8 mouse cellular contexts compared by ENCODE assay signal in genomic region chr7:80260625-80261371, GRCm38 (mm10). TPM values are rescaled to one million over a fixed set of nuclear protein-coding genes. Genes with fewer than 3 reads are reported as not detected.
DNase-seq lines count a peak whose midpoint lies in the region; ATAC-seq and TF ChIP-seq lines count a peak whose summit lies in the region.

Gene Ngrn, plus strand, starts transcription at chr7:80261215.

- H3K4me2 ChIP-seq in forebrain, embryonic 16.5 days (ENCODE audit: low read length), result peak within 1 kb of the TSS; percentile 69
- H3K4me2 ChIP-seq in neural tube, embryonic 14.5 days (ENCODE audit: low read depth, low read length), result peak within 1 kb of the TSS; percentile 65

- H3K4me3 ChIP-seq in MEL (ENCODE audit: control insufficient read depth in 1 of 2, insufficient read depth in 1 of 2, low read depth in 2 of 2, low read length in 2 of 2), result peak within 1 kb of the TSS; percentile 55 to 77
- H3K4me3 ChIP-seq in forebrain, embryonic 16.5 days (replicated peaks; ENCODE audit: low read length), result peak within 1 kb of the TSS; percentile 85
- H3K4me3 ChIP-seq in neural tube, embryonic 14.5 days (ENCODE audit: low read depth, low read length), result peak within 1 kb of the TSS; percentile 68

- no peak for TF ChIP-seq RAD21 in MEL (IDR thresholded peaks at IDR 0.05; ENCODE audit: low read depth, low read length)

- ATAC-seq in forebrain, embryonic 16.5 days, result peak; percentile 92
- peak; percentile 91 for ATAC-seq in neural tube, embryonic 14.5 days (ENCODE audit: low read depth)

- H3K27ac ChIP-seq in MEL (ENCODE audit: control insufficient read depth, low read depth, low read length), result peak within 1 kb of the TSS; percentile 58
- peak within 1 kb of the TSS; percentile 65 for H3K27ac ChIP-seq in forebrain, embryonic 16.5 days (ENCODE audit: low read length)
- H3K27ac ChIP-seq in neural tube, embryonic 14.5 days (ENCODE audit: low read depth, low read length), result peak within 1 kb of the TSS; percentile 69

- H3K9me3 ChIP-seq in MEL (replicated peaks; ENCODE audit: insufficient read depth, low read length), result no peaks in the 10 kb centered on the region
- H3K9me3 ChIP-seq in forebrain, embryonic 16.5 days (ENCODE audit: control insufficient read depth, low read length), result no peaks in the 10 kb centered on the region
- H3K9me3 ChIP-seq in neural tube, embryonic 14.5 days (ENCODE audit: control insufficient read depth, low read length), result no peaks in the 10 kb centered on the region

- 0 out of 4 replicates have a peak, but pooled peaks of 1 of the 2 experiments have one; percentile 41 for TF ChIP-seq EP300 in MEL (IDR thresholded peaks at IDR 0.05; ENCODE audit: low read depth in 1 of 2, low read length in 2 of 2)

- TF ChIP-seq POLR2A in MEL (IDR thresholded peaks at IDR 0.05; ENCODE audit: control insufficient read depth in 1 of 2, insufficient read depth in 1 of 2, low read depth in 1 of 2, low read length in 2 of 2, poor library complexity in 1 of 2), result peak; percentile 55 to 87; a peak in 2 of 4 replicates

- H3K9ac ChIP-seq in MEL (ENCODE audit: control insufficient read depth, low read depth, low read length, poor library complexity, severe bottlenecking), result peak within 1 kb of the TSS; percentile 84
- H3K9ac ChIP-seq in forebrain, embryonic 16.5 days (replicated peaks; ENCODE audit: low read depth, low read length), result peak within 1 kb of the TSS; percentile 78
- H3K9ac ChIP-seq in neural tube, embryonic 14.5 days (replicated peaks; ENCODE audit: low read depth, low read length), result peak within 1 kb of the TSS; percentile 69

- TF ChIP-seq CTCF in MEL (IDR thresholded peaks at IDR 0.05 in 2 of 3, conservative IDR thresholded peaks at IDR 0.05 in 1 of 3; ENCODE audit: control insufficient read depth in 1 of 3, insufficient read depth in 1 of 3, low read depth in 2 of 3, low read length in 3 of 3, poor library complexity in 1 of 3, severe bottlenecking in 1 of 3), result no peak

- WGBS in forebrain, embryonic 16.5 days, result 27% methylated on average over 40 of the region's 40 CpGs
- 28% methylated on average over 40 of the region's 40 CpGs for WGBS in neural tube, embryonic 14.5 days

- H3K36me3 ChIP-seq in MEL (ENCODE audit: control insufficient read depth in 1 of 2, insufficient read depth in 2 of 2, low read length in 2 of 2), result peaks cover 6 to 15% of the 10 kb centered on the region in 2 experiments
- H3K36me3 ChIP-seq in forebrain, embryonic 16.5 days (ENCODE audit: control insufficient read depth, insufficient read depth), result peaks cover 15% of the 10 kb centered on the region
- peaks cover 15% of the 10 kb centered on the region for H3K36me3 ChIP-seq in neural tube, embryonic 14.5 days (ENCODE audit: control insufficient read depth, insufficient read depth, low read length)

- peaks cover 19% of the 10 kb centered on the region for H3K79me2 ChIP-seq in MEL (ENCODE audit: control insufficient read depth, insufficient read depth, low read length, poor library complexity)

- DNase-seq in MEL (ENCODE audit: low read depth, low spot score), result peak; percentile 90
- DNase-seq in cerebellum, adult 18-20 months, result peak; percentile 83 to 88
- peak; percentile 76 for DNase-seq in heart, postnatal 25 days (ENCODE audit: low spot score)
- DNase-seq in layer of hippocampus, adult 18-20 months (ENCODE audit: low spot score in 2 of 2), result peak; percentile 76 to 89
- DNase-seq in lung, adult 18-20 months, result peak; percentile 87 to 93
- DNase-seq in testis, postnatal 10 days (ENCODE audit: low spot score), result peak; percentile 88

- peaks cover 4 to 17% of the 10 kb centered on the region in 2 experiments for H3K4me1 ChIP-seq in MEL (ENCODE audit: control insufficient read depth in 1 of 2, insufficient read depth in 2 of 2, low read length in 2 of 2)
- H3K4me1 ChIP-seq in forebrain, embryonic 16.5 days (replicated peaks; ENCODE audit: control insufficient read depth, insufficient read depth, low read length), result peaks cover 16% of the 10 kb centered on the region
- H3K4me1 ChIP-seq in neural tube, embryonic 14.5 days (ENCODE audit: control insufficient read depth, insufficient read depth, low read length), result peaks cover 6% of the 10 kb centered on the region

- intact Hi-C loops in heart, postnatal 25 days (cut with DNase I), result no loop called here

- H3K27me3 ChIP-seq in MEL (ENCODE audit: control insufficient read depth in 1 of 2, insufficient read depth in 2 of 2, low read length in 2 of 2), result no peaks in the 10 kb centered on the region
- peaks cover 23% of the 10 kb centered on the region; the same call in 1 of the 2 replicates for H3K27me3 ChIP-seq in forebrain, embryonic 16.5 days (replicated peaks; ENCODE audit: control insufficient read depth, insufficient read depth, low read length)
- H3K27me3 ChIP-seq in neural tube, embryonic 14.5 days (ENCODE audit: control insufficient read depth, insufficient read depth, low read length), result peaks cover 4% of the 10 kb centered on the region; the same call in 1 of the 2 replicates

TF ChIP-seq in MEL, 35 proteins besides CTCF, POLR2A, EP300 and RAD21:
- no peak for TF ChIP-seq USF2 (IDR thresholded peaks at IDR 0.05; ENCODE audit: borderline replicate concordance in 1 of 2, insufficient read depth in 1 of 2, low read depth in 1 of 2, low read length in 2 of 2)
- TF ChIP-seq ZKSCAN1 (IDR thresholded peaks at IDR 0.05; ENCODE audit: low read depth, low read length), result no peak
- TF ChIP-seq SIN3A (IDR thresholded peaks at IDR 0.05; ENCODE audit: low read length), result peak; percentile 88
- TF ChIP-seq TCF12 (IDR thresholded peaks at IDR 0.05; ENCODE audit: low read depth, low read length), result peak; percentile 56; the same call in 1 of the 2 replicates
- TF ChIP-seq NELFE (IDR thresholded peaks at IDR 0.05; ENCODE audit: low read depth, low read length), result peak; percentile 94
- 0 out of 2 replicates have a peak, but pooled peaks have one; percentile 48 for TF ChIP-seq MEF2A (IDR thresholded peaks at IDR 0.05; ENCODE audit: extremely low read depth, insufficient replicate concordance, low read depth, low read length, poor library complexity, severe bottlenecking)
- TF ChIP-seq TBP (IDR thresholded peaks at IDR 0.05; ENCODE audit: low read depth, low read length), result peak; percentile 79
- peak; percentile 84; the same call in 1 of the 2 replicates for TF ChIP-seq POLR2AphosphoS2 (IDR thresholded peaks at IDR 0.05; ENCODE audit: low read length)
- TF ChIP-seq ZMIZ1 (IDR thresholded peaks at IDR 0.05; ENCODE audit: low read depth, low read length), result peak; percentile 83; the same call in 1 of the 2 replicates
- TF ChIP-seq MAX (IDR thresholded peaks at IDR 0.05; ENCODE audit: low read length), result peak; percentile 29
- TF ChIP-seq MAFK (IDR thresholded peaks at IDR 0.05; ENCODE audit: borderline replicate concordance, low read depth, low read length), result no peak
- peak; percentile 41; the same call in 1 of the 2 replicates for TF ChIP-seq MYC (IDR thresholded peaks at IDR 0.05; ENCODE audit: low read depth, low read length)
- TF ChIP-seq GABPA (IDR thresholded peaks at IDR 0.05; ENCODE audit: low read depth, low read length), result no peak
- no peak for TF ChIP-seq MYB (IDR thresholded peaks at IDR 0.05; ENCODE audit: low read depth, low read length)
- TF ChIP-seq JUND (IDR thresholded peaks at IDR 0.05; ENCODE audit: low read depth, low read length), result no peak
- peak; percentile 51; the same call in 1 of the 2 replicates for TF ChIP-seq RCOR1 (IDR thresholded peaks at IDR 0.05; ENCODE audit: low read depth, low read length)
- peak; percentile 92; the same call in 1 of the 2 replicates for TF ChIP-seq MAZ (IDR thresholded peaks at IDR 0.05; ENCODE audit: low read depth, low read length)
- no peak for TF ChIP-seq BHLHE40 (IDR thresholded peaks at IDR 0.05; ENCODE audit: borderline replicate concordance, low read depth, low read length)
- TF ChIP-seq HCFC1 (IDR thresholded peaks at IDR 0.05; ENCODE audit: low read depth, low read length), result peak; percentile 92
- 0 out of 2 replicates have a peak, but pooled peaks have one; percentile 21 for TF ChIP-seq ETS1 (IDR thresholded peaks at IDR 0.05; ENCODE audit: low read depth, low read length)
- no peak for TF ChIP-seq TAL1 (IDR thresholded peaks at IDR 0.05; ENCODE audit: low read length)
- peak; percentile 82; the same call in 1 of the 2 replicates for TF ChIP-seq MXI1 (IDR thresholded peaks at IDR 0.05; ENCODE audit: low read depth, low read length)
- no peak for TF ChIP-seq ZNF384 (IDR thresholded peaks at IDR 0.05; ENCODE audit: low read depth, low read length)
- no peak; the same call in 1 of the 2 replicates for TF ChIP-seq ZC3H11A (IDR thresholded peaks at IDR 0.05; ENCODE audit: low read depth, low read length)
- 0 out of 2 replicates have a peak, but pooled peaks have one; percentile 7 for TF ChIP-seq USF1 (IDR thresholded peaks at IDR 0.05; ENCODE audit: low read depth, low read length)
- TF ChIP-seq ELF1 (IDR thresholded peaks at IDR 0.05; ENCODE audit: low read depth, low read length), result peak; percentile 96
- peak; percentile 79 for TF ChIP-seq KAT2A (conservative IDR thresholded peaks at IDR 0.05; ENCODE audit: low read depth, low read length)
TF ChIP-seq in MEL: peak in this region for 17.

RNA-seq across cellular contexts. Expression of gene Ngrn, which starts in this region (rescaled TPM):
- 42.8 and 48.0 TPM in 2 replicates for total RNA-seq in MEL (2012; rRNA removed)
- polyA plus RNA-seq in MEL (2012; ENCODE audit: insufficient read depth in 1 of 2, insufficient read length in 2 of 2, low read depth in 1 of 2, low replicate concordance in 2 of 2, missing spikeins in 1 of 2), result 10 to 100 TPM in 1 of 2 experiments, not detected in 1; 37.2 TPM
- polyA plus RNA-seq in forebrain, embryonic 16.5 days (2015; fragmentation: Nextera tagmentation; extraction: Ambion mirVana), result 66.9 and 67.9 TPM in 2 replicates
- 10 to 100 TPM; 25.1 to 27.1 TPM for total RNA-seq in heart, postnatal 25 days (2021)
- 10 to 100 TPM; 44.3 to 44.6 TPM for total RNA-seq in layer of hippocampus, adult 18-20 months (2021)
- polyA plus RNA-seq in neural tube, embryonic 14.5 days (2014; fragmentation: Nextera tagmentation; extraction: Ambion mirVana), result 66.2 and 70.2 TPM in 2 replicates

Comparison
In these comparisons a context has a peak if more than half of its experiments do, and no peak if none do; other contexts are left out.
1. Peak in every context shown above with its lines: DNase-seq, ATAC-seq, H3K4me3 ChIP-seq and H3K27ac ChIP-seq.